Mouse (Mus musculus) erythroblast, embryonic 14.5 days (primary cell): ENCODE data around the gene Tnk2.

Experiments used
- GATA1 ChIP-seq: IDR thresholded peaks from 2 replicates; pipeline ENCODE4 v1.6.1; 2012; ENCODE audit warnings: low read length, inconsistent platforms, mixed read lengths
- TAL1 ChIP-seq: IDR thresholded peaks from 3 replicates; pipeline ENCODE4 v1.6.1; 2012; ENCODE audit warnings: low read length, inconsistent platforms, mixed read lengths

GRCm38 (mm10) chr16:32726501-32726900 is 82.8 kb downstream of the Tnk2 start:
- TF ChIP-seq GATA1 (no peak), TAL1 (no peak)
